Mouse (Mus musculus) myocyte (in vitro differentiated cells): ENCODE results near the gene Prx. TPM values are rescaled to one million over a fixed set of nuclear protein-coding genes. Genes with fewer than 3 reads are reported as not detected.

Experiments used
- H3K27me3 ChIP-seq: one replicate; pipeline ENCODE4 v1.6.1; 2011; ENCODE audit not compliant: control insufficient read depth, insufficient read depth, insufficient read length
- H3K36me3 ChIP-seq: one replicate; pipeline ENCODE4 v1.6.1; 2011; ENCODE audit not compliant: control insufficient read depth, insufficient read depth
- H3K4me2 ChIP-seq: one replicate; pipeline ENCODE4 v1.6.1; 2011; ENCODE audit warnings: low read depth, control low read depth
- H3K4me3 ChIP-seq: one replicate; pipeline ENCODE4 v1.5.1; 2011; ENCODE audit warnings: mild to moderate bottlenecking, control low read depth, moderate library complexity
- H3K79me2 ChIP-seq: one replicate; pipeline ENCODE4 v1.6.1; 2011; ENCODE audit not compliant: control insufficient read depth, insufficient read depth
- H3ac ChIP-seq: one replicate; pipeline ENCODE4 v1.6.1; 2011; ENCODE audit not compliant: control insufficient read depth, insufficient read length
- CEBPB ChIP-seq: IDR thresholded peaks from 2 replicates; pipeline ENCODE4 v1.6.1; 2011; ENCODE audit warnings: mild to moderate bottlenecking, moderate library complexity; ENCODE audit not compliant: poor library complexity, insufficient read depth, severe bottlenecking
- E2F4 ChIP-seq: IDR thresholded peaks from one replicate; pipeline ENCODE4 v1.6.1; 2011; ENCODE audit warnings: mild to moderate bottlenecking, control low read depth, moderate library complexity; ENCODE audit not compliant: insufficient read depth
- MAX ChIP-seq: IDR thresholded peaks from one replicate; pipeline ENCODE4 v1.6.1; 2011; ENCODE audit warnings: low read depth, mild to moderate bottlenecking, control low read depth
- MYOD1 ChIP-seq, 3 experiments: IDR thresholded peaks; one replicate each; pipeline ENCODE4 v1.6.1; 2011; ENCODE audit warnings: control low read depth in 2 of 3, low read depth in 2 of 3, mild to moderate bottlenecking in 2 of 3, moderate library complexity in 1 of 3; ENCODE audit not compliant: insufficient read length in 2 of 3, control insufficient read depth in 1 of 3
- MYOG ChIP-seq, 3 experiments: IDR thresholded peaks; one replicate each; pipeline ENCODE4 v1.6.1; 2011; ENCODE audit warnings: control low read depth in 2 of 3, low read depth in 2 of 3, mild to moderate bottlenecking in 2 of 3; ENCODE audit not compliant: insufficient read length in 2 of 3, control insufficient read depth in 1 of 3, insufficient read depth in 1 of 3
- POLR2A ChIP-seq: IDR thresholded peaks from one replicate; pipeline ENCODE4 v1.6.1; 2011; ENCODE audit warnings: low read depth, mild to moderate bottlenecking, control low read depth, moderate library complexity; ENCODE audit not compliant: insufficient read length
- POLR2AphosphoS2 ChIP-seq: IDR thresholded peaks from one replicate; pipeline ENCODE4 v1.6.1; 2011; ENCODE audit warnings: low read depth, control low read depth; ENCODE audit not compliant: insufficient read length
- REST ChIP-seq: IDR thresholded peaks from one replicate; pipeline ENCODE4 v1.6.1; 2011; ENCODE audit warnings: mild to moderate bottlenecking, control low read depth, moderate library complexity; ENCODE audit not compliant: insufficient read depth, insufficient read length
- SRF ChIP-seq: IDR thresholded peaks from one replicate; pipeline ENCODE4 v1.6.1; 2011; ENCODE audit warnings: low read depth; ENCODE audit not compliant: control insufficient read depth, insufficient read length
- TCF12 ChIP-seq: IDR thresholded peaks from one replicate; pipeline ENCODE4 v1.6.1; 2011; ENCODE audit warnings: mild to moderate bottlenecking, control low read depth; ENCODE audit not compliant: poor library complexity, insufficient read depth, severe bottlenecking
- TCF3 ChIP-seq: IDR thresholded peaks from one replicate; pipeline ENCODE4 v1.6.1; 2011; ENCODE audit warnings: low read depth, control low read depth; ENCODE audit not compliant: insufficient read length
- USF1 ChIP-seq: IDR thresholded peaks from one replicate; pipeline ENCODE4 v1.6.1; 2011; ENCODE audit warnings: low read depth, mild to moderate bottlenecking, control low read depth, moderate library complexity
- polyA plus RNA-seq: library from polyadenylated mRNA; unstranded; fragments of >200 nt; fragmentation: generic; extraction: Trizol; gene quantifications from one replicate; pipeline ENCODE4 v1.2.1, GENCODE M21; 2012; ENCODE audit warnings: missing spikeins

Gene Prx
- polyA plus RNA-seq, 1 experiment: 4.2 TPM

DNA sequence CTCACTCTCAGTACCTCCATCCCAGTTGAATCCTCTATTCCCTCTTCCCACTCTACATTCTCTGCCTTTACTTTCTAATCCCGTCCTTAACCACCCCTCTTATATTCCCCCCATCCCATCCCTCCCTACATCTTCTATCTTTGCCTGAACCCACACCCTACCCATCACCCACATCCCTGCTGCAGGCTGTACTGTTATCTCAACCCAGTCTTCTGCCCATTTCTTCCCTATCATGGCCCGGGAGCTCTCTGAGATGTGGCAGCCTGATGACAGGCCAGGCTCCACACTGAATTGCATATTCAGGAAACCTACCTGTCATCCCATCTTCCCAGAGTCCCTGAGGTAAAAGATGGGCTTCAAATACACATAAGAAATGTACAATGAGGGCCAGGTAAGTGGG is 39.7 kb downstream of the Prx start:
- peaks cover 8% of the 10 kb centered on the region for H3K36me3 ChIP-seq
- no peaks in the 10 kb centered on the region for H3K27me3 ChIP-seq

DNA sequence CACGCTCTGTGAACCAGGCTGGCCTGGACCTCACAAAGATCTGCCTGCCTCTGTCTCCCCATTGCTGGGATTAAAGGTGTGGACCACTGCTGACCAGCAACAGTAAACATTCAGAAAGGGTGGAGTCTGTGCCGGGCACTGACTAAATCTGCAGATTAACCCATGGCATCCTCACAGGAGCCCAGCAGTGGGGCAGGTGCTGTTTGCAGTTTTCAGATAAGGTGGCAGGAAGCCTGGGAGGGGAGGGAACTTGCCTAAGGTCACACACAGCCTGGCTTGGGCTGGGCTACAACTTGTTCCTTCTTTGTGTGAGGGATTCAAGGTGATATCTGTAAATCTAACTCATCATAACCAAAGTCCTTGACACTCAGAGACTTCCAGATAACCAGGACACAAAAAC is 41.4 kb downstream of the Prx start:
- no peaks in the 10 kb centered on the region for H3K36me3 ChIP-seq
- H3K4me2 ChIP-seq: no peak overlapping the region
- no peak for TF ChIP-seq CEBPB
- TF ChIP-seq MYOG (IDR thresholded peaks at IDR 0.05; ENCODE audit: control insufficient read depth in 1 of 3, insufficient read depth in 1 of 3, insufficient read length in 2 of 3, low read depth in 2 of 3): no peak
- TF ChIP-seq POLR2A: no peak
- TF ChIP-seq MYOD1 (IDR thresholded peaks at IDR 0.05; ENCODE audit: control insufficient read depth in 1 of 3, insufficient read length in 2 of 3, low read depth in 2 of 3): no peak
- TF ChIP-seq TCF12: no peak
- TF ChIP-seq USF1: no peak
- no peak for TF ChIP-seq E2F4
- TF ChIP-seq MAX: no peak
- no peak for TF ChIP-seq REST
- no peak for TF ChIP-seq TCF3
- no peak for TF ChIP-seq POLR2AphosphoS2
- no peaks in the 10 kb centered on the region for H3K27me3 ChIP-seq
- H3K4me3 ChIP-seq: no peak overlapping the region
- no peaks in the 10 kb centered on the region for H3K79me2 ChIP-seq
- no peak overlapping the region for H3ac ChIP-seq

More for the DNA sequence above, 39.7 kb downstream of the Prx start:
- Histone ChIP-seq H3ac (no peak overlapping the region), H3K4me2 (no peak overlapping the region), H3K4me3 (no peak overlapping the region), H3K79me2 (no peaks in the 10 kb centered on the region)
- TF ChIP-seq POLR2AphosphoS2 (no peak), SRF (no peak), MYOD1 (IDR thresholded peaks at IDR 0.05; ENCODE audit: control insufficient read depth in 1 of 3, insufficient read length in 2 of 3, low read depth in 2 of 3) (no peak), POLR2A (no peak), USF1 (no peak), REST (no peak), TCF3 (no peak), CEBPB (no peak), TCF12 (no peak), MYOG (IDR thresholded peaks at IDR 0.05; ENCODE audit: control insufficient read depth in 1 of 3, insufficient read depth in 1 of 3, insufficient read length in 2 of 3, low read depth in 2 of 3) (no peak), E2F4 (no peak), MAX (no peak)

DNA sequence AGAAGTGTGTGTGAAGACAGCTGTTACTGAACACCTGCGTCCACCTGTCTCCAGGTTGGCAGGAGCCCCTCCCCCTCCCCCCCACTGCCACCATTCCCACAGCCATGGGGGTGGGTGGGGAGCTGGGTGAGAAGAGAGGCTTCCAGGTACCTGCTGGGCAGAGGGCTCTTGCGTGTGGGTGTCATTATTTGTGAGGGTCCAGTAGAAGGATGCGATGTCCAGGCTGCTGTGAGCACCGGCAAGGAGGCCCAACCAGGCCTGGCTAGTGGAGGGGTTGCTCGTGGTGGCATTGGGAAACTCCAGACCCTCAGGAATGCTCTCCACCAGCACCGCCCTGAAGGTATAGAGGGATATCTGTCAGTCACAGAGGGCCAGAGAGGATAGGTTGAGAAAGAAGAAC is 41.8 kb downstream of the Prx start:
- no peak for TF ChIP-seq REST
- TF ChIP-seq MYOD1 (IDR thresholded peaks at IDR 0.05; ENCODE audit: control insufficient read depth in 1 of 3, insufficient read length in 2 of 3, low read depth in 2 of 3): no peak
- no peak for TF ChIP-seq SRF
- no peak for TF ChIP-seq USF1
- no peak for TF ChIP-seq TCF12
- TF ChIP-seq E2F4: no peak
- no peak for TF ChIP-seq CEBPB
- no peak for TF ChIP-seq POLR2A
- TF ChIP-seq MAX: no peak
- TF ChIP-seq TCF3: no peak
- TF ChIP-seq POLR2AphosphoS2: no peak
- no peak for TF ChIP-seq MYOG (IDR thresholded peaks at IDR 0.05; ENCODE audit: control insufficient read depth in 1 of 3, insufficient read depth in 1 of 3, insufficient read length in 2 of 3, low read depth in 2 of 3)
- H3K4me2 ChIP-seq: no peak overlapping the region
- no peak overlapping the region for H3K4me3 ChIP-seq

DNA sequence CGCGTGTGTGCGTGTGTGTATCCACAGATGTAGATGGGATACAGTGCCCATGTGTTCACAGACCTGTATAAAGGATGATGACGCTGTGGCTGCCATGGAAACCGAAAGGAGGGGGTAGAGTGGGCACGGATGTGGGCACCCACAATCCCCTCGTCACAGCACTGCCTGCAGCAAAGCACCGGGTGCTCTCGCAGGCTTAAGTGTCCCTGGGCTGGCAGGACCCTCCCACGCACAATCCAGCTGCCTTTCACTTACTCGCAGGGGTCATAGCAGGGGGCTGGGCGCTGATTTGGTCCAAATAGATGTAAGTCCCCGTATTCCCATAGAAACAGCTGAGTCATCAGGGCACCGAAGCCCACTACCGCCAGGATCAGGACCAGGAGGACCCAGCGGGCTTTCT is 42.3 kb downstream of the Prx start:
- peak overlapping the region; percentile 93 for H3K4me2 ChIP-seq

More for the DNA sequence above, 41.8 kb downstream of the Prx start:
- H3K27me3 ChIP-seq: no peaks in the 10 kb centered on the region
- no peaks in the 10 kb centered on the region for H3K79me2 ChIP-seq
- no peaks in the 10 kb centered on the region for H3K36me3 ChIP-seq
- no peak overlapping the region for H3ac ChIP-seq

DNA sequence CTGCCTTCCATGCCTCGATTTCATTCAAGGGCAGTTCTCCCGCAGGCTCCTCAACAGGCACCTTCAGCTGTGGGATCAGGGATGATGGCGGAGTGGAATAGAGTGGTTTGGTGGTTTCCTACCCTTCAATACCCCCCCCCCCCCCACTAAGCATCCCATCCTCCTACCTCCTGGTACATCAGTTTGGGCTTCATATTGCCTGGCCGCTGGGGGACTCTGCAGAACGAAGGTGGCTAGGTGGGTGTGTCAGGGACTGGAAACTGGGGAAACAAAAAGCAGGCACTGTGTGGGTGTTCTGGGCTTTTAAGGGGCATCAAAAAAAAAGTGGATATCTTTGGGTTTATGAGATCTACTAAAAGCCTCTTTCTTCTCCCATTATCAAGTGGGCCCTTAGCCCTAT is 42.8 kb downstream of the Prx start:
- H3K4me3 ChIP-seq: peak overlapping the region; percentile 44
- peak overlapping the region; percentile 93 for H3K4me2 ChIP-seq
- no peak for TF ChIP-seq TCF3
- no peak for TF ChIP-seq USF1
- TF ChIP-seq MAX: no peak
- TF ChIP-seq E2F4: no peak
- TF ChIP-seq POLR2A: no peak
- TF ChIP-seq MYOG (IDR thresholded peaks at IDR 0.05; ENCODE audit: control insufficient read depth in 1 of 3, insufficient read depth in 1 of 3, insufficient read length in 2 of 3, low read depth in 2 of 3): no peak
- TF ChIP-seq CEBPB: no peak
- TF ChIP-seq MYOD1 (IDR thresholded peaks at IDR 0.05; ENCODE audit: control insufficient read depth in 1 of 3, insufficient read length in 2 of 3, low read depth in 2 of 3): no peak
- TF ChIP-seq REST: no peak
- no peak for TF ChIP-seq POLR2AphosphoS2
- TF ChIP-seq SRF: no peak
- TF ChIP-seq TCF12: no peak
- no peaks in the 10 kb centered on the region for H3K27me3 ChIP-seq
- no peaks in the 10 kb centered on the region for H3K36me3 ChIP-seq
- H3K79me2 ChIP-seq: no peaks in the 10 kb centered on the region
- peak overlapping the region; percentile 15 for H3ac ChIP-seq

More for the DNA sequence above, 42.3 kb downstream of the Prx start:
- H3K36me3 ChIP-seq: no peaks in the 10 kb centered on the region
- TF ChIP-seq POLR2AphosphoS2: no peak
- no peak for TF ChIP-seq SRF
- TF ChIP-seq MAX: no peak
- TF ChIP-seq POLR2A: no peak
- H3ac ChIP-seq: no peak overlapping the region
- no peaks in the 10 kb centered on the region for H3K27me3 ChIP-seq
- H3K4me3 ChIP-seq: peak overlapping the region; percentile 44
- H3K79me2 ChIP-seq: no peaks in the 10 kb centered on the region
